In genomic region chr10:12045937-12046336, GRCm38 (mm10) we compare ENCODE assay signal across 21 mouse cellular contexts.
"Had no signal": no experiment of that assay in that cellular context is flagged by ENCODE, and none has a peak within 500 bp of the region (broad histone marks: within the 10 kb centered on the region; RNA-seq: fewer than 3 reads in every experiment).

No protein-coding gene starts in this region.

- H3K4me2 ChIP-seq: lung, embryonic 15.5 days; midbrain, embryonic 11.5 days; midbrain, embryonic 13.5 days; midbrain, embryonic 15.5 days; neural tube, embryonic 13.5 days; neural tube, embryonic 15.5 days had no signal

- H3K36me3 ChIP-seq: lung, embryonic 15.5 days; midbrain, embryonic 13.5 days; midbrain, embryonic 15.5 days; neural tube, embryonic 13.5 days; neural tube, embryonic 15.5 days had no signal

- H3K4me3 ChIP-seq: lung, embryonic 15.5 days; megakaryocyte, embryonic 14.5 days; midbrain, embryonic 13.5 days; midbrain, embryonic 15.5 days; myocyte; neural tube, embryonic 13.5 days; neural tube, embryonic 15.5 days had no signal

- H3K4me1 ChIP-seq: lung, embryonic 15.5 days; megakaryocyte, embryonic 14.5 days; midbrain, embryonic 13.5 days; midbrain, embryonic 15.5 days; neural tube, embryonic 13.5 days; neural tube, embryonic 15.5 days had no signal

- H3K9me3 ChIP-seq: lung, embryonic 15.5 days; megakaryocyte, embryonic 14.5 days; midbrain, embryonic 13.5 days; midbrain, embryonic 15.5 days; neural tube, embryonic 13.5 days; neural tube, embryonic 15.5 days had no signal

- H3K9ac ChIP-seq: lung, embryonic 15.5 days; midbrain, embryonic 13.5 days; midbrain, embryonic 15.5 days; neural tube, embryonic 13.5 days; neural tube, embryonic 15.5 days had no signal

- ATAC-seq: lung, postnatal 0 days; midbrain, embryonic 13.5 days; midbrain, embryonic 15.5 days had no signal

- H3K27ac ChIP-seq: lung, embryonic 15.5 days; macrophage; midbrain, embryonic 13.5 days; midbrain, embryonic 15.5 days; neural tube, embryonic 13.5 days; neural tube, embryonic 15.5 days had no signal

- H3K27me3 ChIP-seq: lung, embryonic 15.5 days; megakaryocyte, embryonic 14.5 days; midbrain, embryonic 13.5 days; midbrain, embryonic 15.5 days; neural tube, embryonic 13.5 days; neural tube, embryonic 15.5 days had no signal

- DNase-seq: lung, adult 2 months; lung, postnatal 14 days; lung, postnatal 36 days; retina, postnatal 1 day; right cerebral cortex, adult 18-20 months; right cerebral cortex, postnatal 25 days; right cerebral cortex, postnatal 4 days; spleen, adult 18-20 months; thymus, adult 18-20 months; thymus, postnatal 14 days; thymus, postnatal 36 days had no signal
